Mouse (Mus musculus): Measurements from ENCODE around the gene Il1a.

Gene Il1a

DNA sequence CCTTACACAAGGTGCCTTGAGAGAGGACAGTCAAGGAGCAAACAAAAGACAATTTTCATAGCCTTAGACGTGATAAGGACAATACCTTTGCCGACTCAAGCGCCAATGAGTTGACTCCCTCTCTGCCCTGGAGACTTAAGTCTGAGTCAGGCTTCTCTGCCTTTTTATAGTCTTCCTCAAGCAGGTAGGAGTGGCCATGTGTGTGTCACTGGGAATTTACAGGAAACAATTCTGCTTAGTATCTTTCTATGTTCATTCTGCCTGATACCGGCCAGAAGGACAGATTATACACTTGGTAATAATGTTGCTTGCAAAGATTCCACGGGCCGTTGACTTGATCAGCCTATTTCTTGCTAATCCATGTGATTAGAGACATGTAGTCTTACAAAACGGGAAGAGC, at the start of gene Il1a:
Il1a (minus strand) TSS at position 137 of the 400 bp plus-strand sequence.
- no peak for DNase-seq (ENCODE audit: extremely low spot score, low spot score)

DNA sequence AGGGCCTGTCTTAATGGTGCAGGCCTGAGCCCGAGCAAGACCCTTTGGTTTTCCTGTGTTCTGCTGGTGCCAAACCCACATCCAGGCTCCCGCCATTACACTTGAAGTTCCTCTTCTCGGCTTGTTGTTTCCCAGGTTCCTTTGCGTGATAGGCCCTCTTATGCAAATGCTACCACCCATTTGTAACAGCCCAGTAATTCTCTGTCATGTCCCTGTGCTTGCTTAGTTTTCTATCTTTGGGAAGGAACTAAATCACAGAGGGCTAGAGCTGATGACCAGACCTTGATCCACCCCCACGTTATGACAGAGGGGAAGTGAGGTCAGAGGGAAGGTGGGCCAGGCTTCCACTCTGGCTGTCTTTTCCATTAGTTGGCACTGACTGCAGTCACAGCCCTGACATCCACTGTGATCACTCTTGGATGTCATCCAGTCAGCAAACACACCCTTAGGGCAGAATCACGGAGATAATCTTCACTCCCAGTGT, 28.4 kb upstream of the Il1a start:
- DNase-seq (ENCODE audit: extremely low spot score, low spot score): no peak

DNA sequence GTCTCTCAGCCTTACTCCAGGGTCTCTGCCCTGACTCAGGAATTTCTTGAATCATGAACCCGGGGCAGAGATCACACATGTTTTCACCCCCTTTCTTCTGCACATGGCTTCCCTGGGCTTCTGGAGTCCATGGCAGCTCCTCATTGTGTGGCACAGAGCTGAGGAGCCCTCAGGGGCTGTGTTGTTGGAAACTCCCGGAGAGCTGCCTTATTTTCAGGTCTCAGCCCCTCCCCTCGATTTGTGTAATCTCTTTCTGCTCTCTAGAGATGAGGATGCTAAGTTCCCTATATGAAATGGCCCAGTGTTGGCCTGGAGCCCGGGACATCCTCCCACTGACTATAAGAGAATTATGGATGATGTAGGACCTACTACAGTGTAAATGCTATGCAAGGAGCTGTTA, 23.7 kb upstream of the Il1a start:
- no peak for DNase-seq (ENCODE audit: extremely low spot score, low spot score)

DNA sequence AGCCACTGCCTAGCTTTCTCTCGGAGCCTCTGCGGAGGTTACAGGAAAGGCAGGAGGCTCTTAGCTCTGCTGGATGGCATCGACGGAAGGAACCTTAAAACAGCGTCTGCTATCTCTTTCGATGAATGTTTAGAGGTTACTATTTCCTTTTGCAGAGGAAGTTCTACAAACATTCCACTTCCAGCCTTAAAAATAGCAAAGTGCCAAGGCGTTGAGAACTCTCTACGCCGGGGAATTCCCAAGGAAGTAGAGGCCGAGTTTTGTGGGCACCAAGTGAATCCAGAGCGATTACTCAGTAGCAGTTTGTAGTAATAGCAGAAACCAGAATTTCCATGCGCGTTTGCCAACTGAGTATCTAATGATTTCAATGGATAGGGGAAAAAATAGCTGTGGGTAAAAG, 20.8 kb upstream of the Il1a start:
- no peak for DNase-seq (ENCODE audit: extremely low spot score, low spot score)

DNA sequence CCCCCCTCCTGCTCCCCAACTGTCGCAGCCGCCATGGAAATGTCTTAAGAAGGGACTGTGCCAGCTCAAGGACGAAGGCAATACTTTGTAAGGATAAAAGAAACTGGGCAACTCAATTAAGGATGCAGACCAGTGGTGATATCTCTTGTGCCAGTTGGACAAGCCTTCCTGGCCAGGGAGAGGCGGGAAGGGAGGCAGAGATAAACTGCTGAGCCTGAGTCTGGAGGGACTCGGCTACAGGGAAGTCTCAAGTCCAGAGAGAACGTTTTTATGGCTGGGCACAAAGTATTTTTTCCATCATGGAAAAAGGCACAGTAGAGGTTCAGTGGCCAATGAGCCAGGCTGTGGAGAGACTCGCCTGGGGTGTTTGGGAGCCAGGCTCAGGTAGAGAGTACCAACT, 20.3 kb upstream of the Il1a start:
- DNase-seq (ENCODE audit: extremely low spot score, low spot score): no peak

DNA sequence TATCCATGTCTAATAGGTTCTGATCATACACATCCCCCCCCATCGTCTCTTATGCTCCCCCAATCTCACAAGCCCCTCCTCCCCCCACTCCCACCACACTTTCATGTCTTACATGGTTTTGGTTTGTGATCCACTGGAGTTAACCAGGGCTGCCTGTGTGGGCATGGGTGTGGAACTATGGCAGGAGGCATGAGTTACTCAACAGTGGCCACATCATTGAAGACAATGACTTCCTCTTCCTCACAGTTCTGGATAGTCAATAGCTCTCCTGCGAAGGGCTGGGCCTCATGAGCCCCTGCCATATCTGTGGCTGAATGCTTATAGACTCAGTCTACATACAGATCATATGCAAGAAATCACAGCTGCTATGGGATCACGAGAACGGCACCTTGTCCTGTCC, 18.5 kb upstream of the Il1a start:
- no peak for DNase-seq (ENCODE audit: extremely low spot score, low spot score)

DNA sequence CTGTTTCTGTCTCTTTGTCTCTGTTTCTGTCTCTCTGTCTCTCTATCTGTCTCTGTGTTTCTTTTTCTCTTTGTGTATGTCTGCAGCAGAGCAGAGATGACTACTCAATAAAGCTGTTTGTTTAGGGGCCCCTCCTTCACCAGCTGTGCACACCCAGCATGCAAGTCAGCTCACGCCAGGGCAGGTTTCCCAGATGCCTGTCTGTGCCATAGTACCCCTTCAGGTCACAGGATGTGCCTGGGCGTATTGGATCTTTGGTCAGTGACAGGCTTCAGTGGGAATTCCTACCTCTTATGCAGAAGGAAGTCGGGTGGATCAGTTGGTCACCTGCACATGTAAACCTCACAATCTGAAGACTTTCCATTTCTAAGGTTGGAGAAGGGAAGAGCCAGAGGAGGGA, 14.4 kb upstream of the Il1a start:
- DNase-seq (ENCODE audit: extremely low spot score, low spot score): no peak

DNA sequence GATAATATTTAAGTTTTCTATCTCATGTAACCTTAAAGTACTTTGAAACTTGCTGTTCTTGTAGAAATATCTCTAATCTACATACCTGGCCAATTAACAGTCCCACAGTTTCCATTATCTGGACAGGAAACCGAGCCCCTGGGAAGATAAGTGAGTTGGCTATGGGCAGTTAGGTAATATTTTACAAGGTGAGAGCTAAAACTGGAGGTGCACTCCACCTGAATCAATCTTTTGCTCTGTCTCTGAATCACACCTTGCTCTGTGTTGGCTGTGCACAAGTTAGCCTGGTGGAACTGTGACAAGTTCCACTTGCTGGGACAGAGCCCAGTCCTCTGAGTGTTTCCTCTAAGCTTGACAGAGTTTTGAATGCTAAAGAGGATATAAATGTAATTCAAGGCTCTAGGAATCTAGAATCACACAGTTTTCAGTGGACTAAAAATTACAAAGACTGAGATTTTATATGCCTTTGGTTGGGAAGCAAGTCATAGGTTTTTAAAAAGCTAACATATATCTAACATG, 12.4 kb upstream of the Il1a start:
- no peak for DNase-seq (ENCODE audit: extremely low spot score, low spot score)

DNA sequence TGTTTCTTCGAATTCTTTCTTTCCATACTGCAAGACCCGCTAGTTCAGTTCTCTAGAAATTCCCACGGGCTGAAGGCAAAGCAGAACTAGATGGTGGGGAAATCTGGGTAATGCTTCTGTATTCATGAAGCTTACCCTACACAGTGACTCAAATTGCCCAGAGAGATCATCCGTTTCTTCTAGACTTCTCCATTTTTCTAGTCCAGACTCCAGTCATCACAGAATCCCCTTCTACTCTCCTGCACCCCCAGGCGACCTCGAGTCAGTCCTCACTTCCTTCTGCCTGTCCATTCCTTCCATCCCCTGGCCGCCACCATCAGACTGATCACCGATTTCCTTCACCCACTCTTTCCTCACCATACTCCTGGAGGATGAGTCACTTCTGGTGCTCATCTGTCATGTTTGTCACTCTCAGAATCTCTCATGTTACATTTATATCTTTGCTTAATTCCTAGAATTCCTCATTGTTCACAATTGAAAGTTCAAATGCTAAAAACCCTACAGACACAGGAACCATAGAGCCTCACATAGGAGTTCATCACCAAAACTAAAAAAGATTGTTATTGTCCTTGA, 10.3 kb upstream of the Il1a start:
- no peak for DNase-seq (ENCODE audit: extremely low spot score, low spot score)

DNA sequence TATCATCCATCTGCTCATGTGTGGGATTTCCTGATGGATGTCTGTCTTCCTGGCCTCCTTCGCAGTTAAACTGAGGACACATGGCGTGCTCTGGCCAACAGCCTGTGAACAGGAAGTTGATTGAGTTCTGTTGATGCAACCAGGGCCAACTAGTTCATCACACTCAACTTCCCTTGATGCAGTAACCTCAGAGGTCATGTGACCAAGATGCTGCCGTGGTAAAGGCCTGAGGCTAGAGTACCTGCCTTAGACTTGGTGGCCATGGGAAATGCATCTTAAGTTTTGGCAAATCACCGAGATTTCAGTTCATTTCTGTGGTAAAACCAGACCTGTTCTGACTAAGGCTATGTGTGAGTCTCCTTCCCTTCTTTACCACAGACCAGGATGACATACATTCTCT, 6.1 kb upstream of the Il1a start:
- no peak for DNase-seq (ENCODE audit: extremely low spot score, low spot score)

DNA sequence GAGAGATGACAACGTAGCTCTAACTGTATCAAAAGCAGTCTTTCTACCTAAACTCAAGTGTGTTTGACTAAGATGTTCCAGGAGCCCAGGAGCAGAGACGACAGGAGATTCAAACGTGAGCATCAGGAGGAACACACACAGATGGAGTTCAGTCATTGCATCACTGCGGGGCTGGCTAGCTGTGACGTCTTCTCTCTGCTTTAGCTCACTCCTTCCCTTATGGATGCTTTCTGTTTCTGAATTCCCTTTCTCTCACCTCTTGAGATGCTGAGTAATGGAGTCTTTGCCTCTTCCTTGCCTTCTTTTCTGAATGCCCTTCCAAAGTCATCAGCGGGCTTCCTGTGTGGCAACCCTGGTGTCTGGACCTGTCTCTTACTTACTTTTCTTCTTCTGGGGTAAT, 5.1 kb upstream of the Il1a start:
- no peak for DNase-seq (ENCODE audit: extremely low spot score, low spot score)

DNA sequence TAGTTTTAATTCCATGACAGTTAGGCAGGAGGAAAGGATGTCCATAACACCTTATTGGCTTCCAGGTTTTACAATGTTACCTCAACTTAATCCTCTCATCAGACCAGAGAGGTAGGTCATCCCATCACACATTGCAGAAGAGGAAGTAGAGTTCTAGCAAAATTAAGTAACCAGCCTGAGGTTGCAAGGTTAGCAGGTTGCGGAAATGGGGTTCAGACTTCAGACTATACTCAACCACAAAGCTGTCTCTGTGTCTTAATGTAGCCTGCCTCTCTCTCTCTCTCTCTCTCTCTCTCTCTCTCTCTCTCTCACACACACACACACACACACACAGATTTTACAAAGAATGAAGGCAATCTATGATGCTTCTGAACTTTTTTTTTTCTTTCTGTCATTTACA, 4.2 kb upstream of the Il1a start:
- DNase-seq (ENCODE audit: extremely low spot score, low spot score): no peak

DNA sequence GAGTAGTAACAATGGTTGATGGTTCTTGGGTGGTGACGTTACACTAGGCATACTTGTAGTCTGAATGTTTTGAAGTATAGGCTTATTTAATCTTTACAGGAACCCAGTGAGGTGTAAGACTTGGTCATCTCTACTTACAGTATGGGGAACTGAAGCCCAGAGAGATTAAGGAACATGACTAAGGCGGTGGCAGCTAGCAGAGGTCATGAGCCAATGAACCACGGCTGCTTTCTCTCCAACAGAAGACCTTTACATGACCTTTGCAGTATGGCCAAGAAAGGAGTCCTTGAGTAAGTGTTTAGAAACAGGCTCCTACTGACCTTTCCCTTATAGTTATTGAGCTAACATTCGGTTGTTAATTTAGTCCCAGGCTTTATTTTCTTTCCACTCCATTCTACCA, 3.8 kb downstream of the Il1a start:
- DNase-seq (ENCODE audit: extremely low spot score, low spot score): no peak

DNA sequence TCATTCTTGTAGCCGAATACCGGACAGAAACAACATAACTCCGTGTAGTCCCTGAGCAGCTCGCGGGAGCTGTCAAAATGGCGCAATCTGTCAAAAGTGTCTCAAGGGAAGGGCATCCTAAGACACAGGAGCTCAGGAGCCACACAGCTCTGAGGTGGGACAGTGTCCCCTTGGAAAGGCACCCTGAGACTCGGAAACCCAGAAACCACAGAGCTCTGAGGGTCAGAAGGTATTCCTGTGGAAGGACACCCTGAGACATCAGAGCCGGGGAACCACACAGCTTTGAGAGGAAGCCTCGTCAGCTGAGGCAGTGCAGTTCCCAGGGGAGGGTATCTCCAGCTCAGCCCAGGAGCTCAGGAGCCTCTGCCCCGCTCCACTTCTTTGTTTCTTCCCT, 12.2 kb downstream of the Il1a start:
- DNase-seq (ENCODE audit: extremely low spot score, low spot score): no peak

DNA sequence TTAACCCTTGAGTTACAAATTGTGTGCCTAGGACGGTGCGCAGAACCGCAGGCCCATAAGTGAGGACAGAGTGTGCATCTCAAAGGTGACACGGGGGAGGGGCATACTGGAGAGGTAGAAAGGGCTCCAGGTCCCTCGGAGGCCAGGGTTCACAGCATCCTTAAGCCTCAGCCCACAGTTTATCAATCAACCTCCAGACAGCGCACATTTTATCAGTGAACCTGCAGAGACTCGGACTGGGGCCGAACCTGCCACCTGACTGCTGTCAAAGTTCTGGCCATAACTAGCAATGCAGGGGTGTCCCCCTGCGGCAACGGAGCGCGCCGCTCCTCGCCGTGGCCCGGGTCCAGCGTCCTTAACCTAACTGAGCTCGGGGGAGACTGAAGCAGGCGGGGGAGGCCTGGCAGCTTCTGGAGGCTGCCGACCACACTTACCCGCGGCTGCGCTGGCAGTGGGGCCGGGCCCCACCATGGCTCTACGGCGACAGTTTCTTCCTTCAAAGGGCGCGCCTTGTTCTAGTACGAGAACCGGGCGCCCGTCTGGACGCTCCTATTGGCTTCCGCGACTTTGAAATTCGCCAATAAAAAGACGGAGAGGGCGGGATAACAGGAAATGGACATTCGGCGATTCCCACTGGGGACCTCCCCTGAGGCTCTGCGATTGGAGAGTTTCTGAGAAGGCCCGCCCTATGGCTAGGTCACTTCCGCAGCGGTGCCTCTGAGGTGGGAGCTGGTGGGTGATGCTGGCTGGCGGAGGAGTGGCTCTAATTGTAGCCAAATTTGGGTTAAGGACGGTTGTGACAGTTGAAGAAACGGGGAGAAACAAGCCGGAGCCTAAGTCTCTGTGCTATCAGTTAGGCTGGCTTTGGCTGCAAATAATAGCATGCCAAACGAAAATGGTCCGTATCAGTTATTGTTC, 12.8 kb downstream of the Il1a start, which contains the start of gene Ckap2l:
Ckap2l (minus strand) TSS at position 542 of the 918 bp plus-strand sequence.
- peak; percentile 96 for DNase-seq (ENCODE audit: extremely low spot score, low spot score)

DNA sequence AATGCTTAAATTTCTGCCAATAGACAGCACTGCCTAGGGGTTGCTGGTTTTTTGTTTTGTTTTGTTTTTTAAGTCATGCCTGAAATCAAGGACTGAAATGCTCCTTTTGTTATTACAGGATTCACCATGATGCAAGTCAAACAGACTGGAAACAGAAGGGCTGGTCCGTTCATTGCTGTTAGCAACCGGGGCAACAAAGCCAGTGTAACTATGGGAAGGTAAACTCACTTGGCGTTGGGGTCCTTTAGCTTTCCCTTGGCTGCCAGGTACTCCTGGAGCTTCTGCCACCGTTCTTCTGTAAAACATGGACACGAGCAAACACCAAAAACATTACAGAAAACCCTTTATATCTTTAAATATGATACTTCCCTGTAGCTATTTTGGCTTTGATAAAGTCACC, 13.7 kb downstream of the Il1a start:
- no peak for DNase-seq (ENCODE audit: extremely low spot score, low spot score)

DNA sequence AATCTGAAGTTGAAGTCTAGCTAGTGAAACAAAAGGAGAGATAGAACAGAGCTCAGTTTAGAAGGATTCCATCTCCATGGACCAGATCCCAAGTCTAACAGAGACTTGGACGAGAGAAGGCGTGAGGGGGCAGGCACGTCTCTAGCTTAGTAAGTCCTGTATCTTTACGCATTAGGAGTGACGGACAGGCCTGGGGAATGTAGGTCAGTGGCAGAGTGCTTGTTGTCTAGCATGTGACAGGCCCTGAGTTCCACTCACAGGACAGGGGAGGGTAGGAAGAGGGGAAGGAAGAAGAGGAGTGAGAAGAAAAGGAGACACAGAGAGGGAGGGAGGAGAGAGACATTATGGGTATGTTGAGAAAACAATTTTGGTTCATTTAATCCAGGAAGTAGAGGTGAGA, 14.7 kb downstream of the Il1a start:
- DNase-seq (ENCODE audit: extremely low spot score, low spot score): no peak

DNA sequence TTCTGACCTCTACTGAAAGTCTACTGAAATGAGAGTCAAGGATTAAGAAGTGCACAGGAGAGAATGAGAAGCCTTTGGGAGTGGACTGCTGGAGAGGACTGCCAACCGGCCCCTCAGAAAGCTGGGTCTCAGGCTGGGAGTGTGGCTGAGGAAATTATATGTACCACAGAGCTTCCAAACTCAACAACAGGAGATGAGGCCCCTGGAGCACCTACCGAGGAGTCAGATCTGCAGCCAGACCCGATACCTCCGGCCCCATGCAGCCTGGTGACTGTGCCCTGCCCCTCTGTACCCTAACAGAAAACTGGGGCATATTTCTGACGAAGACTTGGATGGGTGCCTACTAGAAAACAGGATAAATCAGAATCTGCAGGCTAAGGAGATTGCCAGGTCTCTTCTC, 35.9 kb downstream of the Il1a start:
- DNase-seq (ENCODE audit: extremely low spot score, low spot score): no peak

DNA sequence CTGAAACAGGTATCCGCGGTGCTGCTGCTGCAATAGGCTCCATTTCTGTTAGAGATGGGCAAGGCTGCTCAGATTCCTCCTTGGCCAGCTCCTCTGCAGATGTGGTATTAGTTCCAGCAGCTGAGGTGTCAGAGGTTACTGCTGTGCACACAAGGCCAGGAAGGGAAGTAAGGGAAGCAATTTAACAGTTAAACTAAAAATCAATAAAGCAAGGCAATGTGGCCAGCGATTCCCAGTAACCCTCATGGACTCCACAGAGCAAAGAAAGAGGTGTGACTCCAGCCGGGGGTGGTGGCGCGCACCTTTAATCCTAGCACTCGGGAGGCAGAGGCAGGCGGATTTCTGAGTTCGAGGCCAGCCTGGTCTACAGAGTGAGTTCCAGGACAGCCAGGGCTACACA, 39.2 kb downstream of the Il1a start:
- DNase-seq (ENCODE audit: extremely low spot score, low spot score): no peak

DNA sequence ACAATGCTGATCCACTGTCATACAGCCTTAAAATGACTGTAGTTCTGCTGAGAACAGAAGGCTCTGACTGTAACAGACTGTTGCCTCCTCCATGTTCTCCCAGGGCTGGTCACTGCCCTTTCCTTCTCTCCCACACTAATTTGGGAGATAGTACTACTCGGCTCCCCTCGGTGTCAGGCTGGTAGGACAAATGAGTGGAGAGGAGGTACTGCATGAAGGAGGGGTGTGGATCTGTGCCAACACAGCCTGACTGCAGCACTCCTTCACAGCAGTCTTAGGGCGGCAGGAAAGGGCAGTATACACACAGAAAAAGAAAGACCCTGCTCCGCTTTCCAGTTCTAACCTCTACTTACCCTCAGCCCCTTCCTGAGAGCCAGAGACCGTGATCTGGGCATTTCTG, 39.8 kb downstream of the Il1a start:
- DNase-seq (ENCODE audit: extremely low spot score, low spot score): no peak

DNA sequence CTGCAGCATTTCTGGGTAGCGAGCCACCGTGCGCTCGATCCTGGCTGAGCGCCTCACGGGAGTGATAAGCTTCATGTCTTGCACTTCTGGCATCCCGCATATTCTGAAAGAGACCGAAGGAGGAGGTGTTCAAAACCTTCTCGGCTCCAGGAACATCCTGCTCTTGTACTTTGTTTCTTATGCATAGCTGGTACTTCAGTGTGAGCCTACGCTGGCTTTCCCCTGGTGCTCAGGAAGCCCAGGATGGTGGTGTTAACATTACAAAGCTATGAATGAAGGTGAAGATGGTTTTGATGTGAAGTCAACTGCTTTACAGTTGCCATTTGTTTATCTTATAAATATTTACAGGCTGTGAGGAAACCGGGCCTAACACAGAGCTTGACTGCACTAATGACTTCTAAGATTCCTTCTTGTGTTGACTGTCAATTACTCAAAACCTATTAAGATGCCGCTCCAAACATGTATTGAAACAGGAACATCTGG, 40.6 kb downstream of the Il1a start:
- no peak for DNase-seq (ENCODE audit: extremely low spot score, low spot score)

DNA sequence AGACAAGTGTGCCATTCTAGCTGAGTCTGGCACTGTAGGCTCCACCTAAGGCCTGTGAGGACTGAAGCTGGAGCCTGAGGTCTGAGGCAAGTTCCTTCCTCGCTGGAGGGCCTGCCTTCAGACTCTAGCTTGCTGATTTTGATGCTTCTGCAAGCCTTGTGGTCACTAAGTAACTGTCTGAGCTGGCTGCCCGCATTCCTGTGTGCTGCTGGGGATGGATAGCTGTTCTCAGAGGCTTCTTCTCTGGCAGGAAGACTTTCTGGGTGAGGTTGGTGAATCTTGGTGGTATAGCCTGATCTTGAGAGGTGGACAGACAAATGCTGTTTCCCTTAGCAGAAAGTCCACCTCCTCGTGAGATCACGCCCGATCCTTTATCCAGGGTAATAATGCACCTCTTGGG, 42.0 kb downstream of the Il1a start:
- no peak for DNase-seq (ENCODE audit: extremely low spot score, low spot score)

DNA sequence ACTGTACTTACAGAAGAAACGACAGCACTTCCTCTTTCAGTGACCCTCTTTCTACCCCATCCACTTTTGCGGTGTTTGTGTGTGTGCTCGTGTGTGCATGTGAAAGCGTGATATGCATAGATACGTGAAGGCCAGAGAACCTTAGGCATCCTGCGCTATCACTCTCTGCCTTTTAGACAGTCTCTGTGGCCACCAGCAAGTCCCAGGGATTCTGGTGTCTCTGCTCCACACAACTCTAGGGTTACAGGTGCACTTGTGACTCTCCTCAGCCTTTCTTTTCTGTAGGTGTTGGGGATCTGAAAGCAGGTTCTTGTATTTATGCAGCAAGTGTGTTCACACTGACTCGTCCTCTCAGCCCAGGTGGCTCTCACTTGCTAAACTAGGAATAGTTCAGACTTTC, 44.5 kb downstream of the Il1a start:
- no peak for DNase-seq (ENCODE audit: extremely low spot score, low spot score)

Data from neural tube, embryonic 10.5 days (tissue).